Mouse (Mus musculus) kidney, adult 18-20 months (tissue): ENCODE data around the gene Mycs.

Experiments used
- DNase-seq: peaks from one replicate; pipeline ENCODE4 v3.0.0; 2021

Mycs gene

DNA sequence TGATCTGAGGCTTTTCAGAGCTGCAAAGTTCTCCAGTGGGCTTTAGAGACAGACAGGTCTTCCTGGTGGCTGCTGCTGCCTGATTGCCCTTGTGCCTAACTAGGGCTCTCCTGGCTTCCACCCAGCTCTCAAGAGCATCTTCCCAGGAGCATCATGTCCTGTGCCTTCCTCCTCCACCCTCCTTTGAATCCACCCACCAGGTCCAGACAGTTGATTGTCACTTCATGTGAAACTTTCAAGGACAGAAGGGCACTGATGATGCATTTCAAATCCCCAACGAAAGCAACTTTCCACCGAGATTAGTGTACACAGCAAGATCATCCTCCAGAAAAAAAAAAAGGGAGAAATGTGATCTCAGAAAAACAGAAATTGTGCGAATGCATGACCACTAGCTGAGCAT lies at the start of gene Mycs:
Mycs (minus strand) TSS at position 101 of the 400 bp plus-strand sequence.
- no peak for DNase-seq

DNA sequence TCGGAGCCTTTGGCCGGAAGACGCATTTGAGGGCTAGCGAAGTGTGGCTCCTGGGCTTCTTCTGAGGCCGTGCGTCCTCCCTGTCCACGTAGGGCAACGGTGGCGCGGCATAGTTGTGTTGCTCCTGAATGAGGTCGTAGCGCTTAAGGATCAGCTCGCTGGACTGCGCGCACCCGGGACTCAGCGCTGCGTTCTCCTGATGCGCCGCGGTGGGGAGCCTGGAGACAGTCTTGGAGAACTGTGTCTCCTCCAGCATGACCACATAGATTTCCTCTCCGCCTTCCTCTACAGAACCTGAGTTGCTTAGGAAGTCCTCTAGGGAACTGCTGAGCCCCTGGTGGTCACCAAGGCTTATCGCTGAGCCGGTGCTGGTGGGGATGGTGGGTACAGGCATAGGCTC lies 1.0 kb downstream of the Mycs start:
- DNase-seq: no peak
